Mouse (Mus musculus): Measurements from ENCODE around the gene Prkcd. TPM values are rescaled to one million over a fixed set of nuclear protein-coding genes. Genes with fewer than 3 reads are reported as not detected.

The Prkcd gene
- polyA plus RNA-seq, 2 experiments from 2014 or later = 29.4 to 30.1 TPM

DNA sequence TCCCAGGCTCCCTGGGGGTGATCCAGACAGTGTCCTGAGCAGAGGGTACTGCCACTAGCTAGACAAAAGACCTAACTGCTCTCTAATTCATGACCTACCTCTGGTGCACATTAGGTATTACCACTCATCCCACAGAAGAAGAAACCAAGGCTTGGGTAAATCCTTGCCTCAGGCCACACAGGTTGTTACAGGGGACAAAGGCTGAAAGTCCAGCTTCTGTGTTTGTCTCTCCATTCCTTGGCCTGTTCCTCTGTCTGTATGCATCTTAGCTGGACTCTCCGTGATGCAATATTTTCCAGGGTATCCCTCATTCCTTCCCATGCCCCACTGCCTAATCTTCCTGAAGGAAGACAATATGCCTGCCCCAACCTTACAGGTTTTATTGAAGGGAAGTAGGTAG is 8.4 kb upstream of the Prkcd start:
- no peak for ATAC-seq

DNA sequence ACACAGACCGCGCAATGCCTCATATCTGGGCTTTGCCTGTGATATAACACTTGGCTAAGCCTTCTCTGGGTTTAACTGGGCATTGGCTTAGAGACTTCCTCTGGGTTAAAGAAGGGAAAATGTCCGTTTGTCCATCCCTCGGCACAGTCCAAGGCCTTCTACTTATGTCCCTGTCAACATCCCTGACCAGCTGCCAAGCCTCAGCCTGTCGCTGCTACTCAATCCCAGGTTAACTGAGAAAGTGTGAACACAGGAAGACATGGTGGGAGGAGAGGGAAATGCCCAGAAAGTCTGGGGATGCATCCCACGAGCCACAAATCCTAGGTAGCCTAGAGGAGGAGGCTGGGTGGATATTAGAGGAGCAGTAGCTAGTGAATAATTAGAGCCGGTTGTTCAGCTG is 7.7 kb upstream of the Prkcd start:
- no peak for ATAC-seq

DNA sequence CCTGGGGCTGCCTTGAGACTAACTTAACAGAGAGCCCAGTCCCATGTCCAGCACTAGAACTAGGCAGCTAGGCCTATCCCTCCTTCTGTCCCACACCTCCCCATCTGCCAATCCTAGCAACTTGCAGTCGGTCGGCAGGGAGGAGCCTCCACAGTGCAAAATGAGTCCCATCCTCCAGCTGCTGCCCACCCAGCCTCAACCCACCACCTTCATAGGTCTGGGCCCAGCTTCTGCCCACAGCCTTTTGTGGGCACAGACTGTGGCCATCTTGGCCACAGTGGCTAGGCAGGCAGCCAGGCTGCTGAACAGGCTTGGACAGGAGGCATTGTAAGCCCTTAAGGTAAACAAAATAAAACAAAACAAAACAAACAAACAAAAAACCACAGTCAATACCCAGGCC is 5.8 kb upstream of the Prkcd start:
- ATAC-seq = no peak

DNA sequence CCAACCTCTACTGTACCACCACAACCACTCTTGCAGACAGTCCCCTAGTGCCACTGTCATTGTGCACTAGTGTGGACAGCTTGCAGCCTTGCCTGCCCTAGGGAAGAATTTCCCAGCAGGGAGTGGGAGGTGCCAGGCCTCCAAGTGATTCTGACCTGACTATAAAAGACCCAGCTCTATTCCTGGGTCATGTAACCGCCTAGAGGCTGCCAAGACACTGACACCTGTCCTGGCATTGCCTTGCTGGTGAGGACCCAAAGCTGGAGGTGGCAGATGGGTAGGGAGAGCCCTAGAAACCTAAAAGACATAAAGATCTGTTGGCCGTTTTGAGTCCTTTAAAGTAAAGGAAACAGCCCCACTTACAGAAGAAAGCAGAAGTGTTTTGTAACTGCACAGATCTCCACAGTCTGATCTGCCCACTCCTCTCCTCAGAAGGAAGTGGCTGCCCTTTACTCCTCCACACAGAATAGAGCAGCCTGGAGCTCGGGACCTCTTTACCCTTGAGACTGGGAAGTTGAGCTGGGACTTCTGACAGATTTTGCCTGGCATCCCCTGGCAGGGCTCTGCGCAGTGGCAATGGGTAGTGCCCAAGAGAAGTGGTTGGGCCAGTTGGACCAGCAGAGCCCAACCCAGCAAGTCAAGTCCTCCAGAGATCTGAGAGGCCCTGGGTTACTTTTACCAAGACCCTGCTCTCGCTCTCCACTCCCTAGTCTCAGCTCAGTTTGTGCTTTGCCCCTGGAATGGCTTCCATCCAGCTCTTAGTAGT is 5.0 kb upstream of the Prkcd start:
- ATAC-seq = no peak

DNA sequence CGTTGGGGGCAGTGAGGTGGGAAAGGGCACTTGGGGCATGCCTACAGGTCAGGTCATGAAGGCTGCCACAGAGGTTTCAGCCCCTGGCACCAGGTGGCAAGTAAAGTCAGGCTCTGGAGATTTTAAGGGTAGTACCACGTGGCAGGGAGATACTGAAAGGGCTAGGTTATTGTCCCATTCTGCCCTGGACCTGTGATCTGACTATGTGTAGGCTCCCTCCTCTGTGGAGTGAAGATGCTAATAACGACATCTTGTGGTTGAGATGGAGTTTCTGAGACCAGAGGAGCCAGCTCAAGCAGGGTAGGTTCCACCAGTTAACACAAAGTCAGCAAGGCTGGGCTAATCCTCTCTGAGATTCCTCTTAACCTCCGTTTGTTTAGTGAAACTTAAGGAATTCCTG is 3.8 kb upstream of the Prkcd start:
- no peak for ATAC-seq

DNA sequence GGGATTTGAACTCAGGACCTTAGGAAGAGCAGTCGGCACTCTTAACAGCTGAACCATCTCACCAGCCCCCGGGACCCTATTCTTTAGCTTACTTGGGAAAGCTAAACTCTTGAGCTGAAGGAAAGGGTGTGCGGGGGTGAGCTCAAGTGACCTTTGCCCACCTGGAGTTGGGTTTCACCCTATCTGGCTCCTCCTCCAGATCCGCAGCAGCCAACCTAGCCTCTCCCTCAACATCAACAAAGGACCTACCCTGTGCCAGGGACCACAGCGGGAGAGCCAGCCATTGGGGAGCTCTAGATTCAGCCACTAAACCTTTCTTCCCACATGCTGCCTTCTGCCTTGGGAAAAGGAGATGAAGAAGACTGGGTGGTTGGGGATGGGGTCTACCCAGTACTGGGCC is 2.2 kb upstream of the Prkcd start:
- ATAC-seq = no peak

DNA sequence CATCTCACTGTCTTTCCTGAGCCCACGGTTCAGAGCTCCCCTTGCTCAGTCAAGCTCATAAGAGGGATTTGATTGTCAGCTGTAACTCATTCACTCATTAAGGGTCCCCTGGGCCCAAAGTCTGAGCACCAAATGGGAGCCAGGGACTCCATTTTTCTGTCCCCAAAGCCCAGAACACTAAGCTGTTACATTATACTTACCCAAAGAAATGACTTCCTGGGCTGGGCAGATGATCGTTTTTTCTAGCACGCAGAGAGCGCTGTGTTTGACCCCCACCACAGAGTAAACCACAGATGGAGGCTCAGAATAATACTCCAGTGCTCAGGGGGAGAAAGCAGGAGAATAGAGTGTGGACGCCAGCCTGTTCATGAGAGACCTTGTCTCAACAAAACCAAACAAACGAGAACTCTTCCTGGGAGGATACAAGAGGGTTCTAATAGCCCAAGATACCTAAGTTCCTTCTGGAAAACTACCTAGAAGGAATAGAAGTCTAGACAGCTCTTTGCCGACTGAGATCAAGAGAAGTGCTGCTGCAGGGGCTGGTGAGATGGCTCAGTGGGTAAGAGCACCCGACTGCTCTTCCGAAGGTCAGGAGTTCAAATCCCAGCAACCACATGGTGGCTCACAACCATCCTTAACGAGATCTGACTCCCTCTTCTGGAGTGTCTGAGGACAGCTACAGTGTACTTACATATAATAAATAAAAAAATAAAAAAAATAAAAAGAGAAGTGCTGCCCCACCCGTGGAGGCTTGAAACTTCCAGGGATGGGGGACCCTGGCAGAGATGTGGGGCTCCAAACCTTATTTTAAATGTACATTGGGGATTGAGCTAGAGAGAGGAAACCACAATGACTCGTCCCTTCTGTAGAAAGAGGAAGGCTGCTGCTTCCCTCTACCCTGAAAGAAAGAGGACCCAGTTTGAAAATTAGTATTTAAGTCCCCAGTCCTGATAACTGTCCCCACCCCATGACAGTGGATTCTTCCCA is 1.0 kb upstream of the Prkcd start:
- ATAC-seq = no peak

DNA sequence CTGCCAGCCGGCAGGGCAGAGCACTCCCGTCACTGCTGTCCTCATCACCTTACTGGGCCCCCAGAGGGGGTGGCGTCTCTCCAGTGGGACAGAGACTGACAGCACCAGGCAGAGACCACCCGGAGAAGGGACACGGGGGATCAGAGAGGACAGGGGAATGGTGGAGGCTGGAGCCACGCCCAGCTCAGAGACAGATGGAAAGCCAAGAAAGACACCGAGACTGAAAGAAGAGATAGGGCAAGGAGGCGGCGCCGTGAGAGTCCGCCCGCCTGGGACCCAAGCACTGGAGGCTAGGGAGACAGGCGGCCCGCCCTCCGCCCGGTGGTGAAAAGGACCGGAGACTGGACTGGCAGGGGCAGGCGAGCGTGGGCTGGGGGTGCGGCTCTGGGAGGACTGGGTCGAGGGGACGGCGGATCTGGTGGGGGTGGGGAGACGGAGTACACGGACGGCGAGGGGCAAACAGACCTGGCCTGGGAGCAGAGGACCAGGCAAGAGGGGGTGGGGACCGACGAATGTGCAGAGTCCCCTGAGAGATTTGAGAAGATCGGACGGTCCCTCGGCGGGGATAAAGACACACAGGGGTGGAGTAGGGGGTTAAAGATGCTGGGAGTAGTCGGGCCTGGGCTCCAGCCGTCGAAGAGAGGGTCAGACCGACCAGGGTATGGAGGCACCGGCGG is 741 bp downstream of the Prkcd start:
- peak; percentile 20 for ATAC-seq

DNA sequence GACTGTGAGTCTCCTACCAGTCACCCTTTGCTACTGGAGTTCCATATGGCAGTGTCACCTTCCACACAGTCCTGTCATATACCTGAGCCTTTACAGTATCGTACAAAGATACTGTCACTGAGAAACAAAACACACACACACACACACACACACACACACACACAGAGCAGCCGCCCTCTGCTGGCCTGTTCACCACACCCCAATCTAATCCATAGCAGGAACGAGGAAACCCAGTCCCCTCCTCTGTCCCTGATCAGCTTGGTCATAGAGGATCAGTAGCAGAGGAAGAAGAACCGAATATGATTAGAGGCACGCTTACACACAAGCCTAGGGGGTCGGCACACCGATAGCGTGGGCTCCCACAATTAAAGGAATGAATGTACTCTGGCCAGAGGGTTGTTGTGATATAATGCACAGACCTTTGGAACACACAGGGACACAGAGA is 1.7 kb downstream of the Prkcd start:
- ATAC-seq = no peak

DNA sequence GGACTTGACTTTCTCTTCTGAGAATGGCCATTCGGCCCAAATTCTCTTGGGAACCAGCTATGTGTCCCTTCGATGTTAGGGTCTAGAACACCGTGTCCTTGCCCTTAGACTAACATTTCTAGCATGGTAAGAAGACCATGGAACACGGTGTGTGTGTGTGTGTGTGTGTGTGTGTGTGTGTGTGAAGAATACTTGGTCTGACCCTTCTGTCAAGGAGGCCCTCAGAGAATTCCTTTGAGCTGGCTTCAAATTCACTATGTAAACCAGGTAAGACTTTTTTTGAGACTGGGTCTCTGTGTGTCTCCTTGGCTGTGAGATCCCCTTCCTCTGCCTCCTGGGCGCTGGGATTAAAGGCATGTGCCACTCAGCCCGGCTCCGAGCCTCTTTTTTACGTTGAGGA is 3.5 kb downstream of the Prkcd start:
- ATAC-seq = no peak

DNA sequence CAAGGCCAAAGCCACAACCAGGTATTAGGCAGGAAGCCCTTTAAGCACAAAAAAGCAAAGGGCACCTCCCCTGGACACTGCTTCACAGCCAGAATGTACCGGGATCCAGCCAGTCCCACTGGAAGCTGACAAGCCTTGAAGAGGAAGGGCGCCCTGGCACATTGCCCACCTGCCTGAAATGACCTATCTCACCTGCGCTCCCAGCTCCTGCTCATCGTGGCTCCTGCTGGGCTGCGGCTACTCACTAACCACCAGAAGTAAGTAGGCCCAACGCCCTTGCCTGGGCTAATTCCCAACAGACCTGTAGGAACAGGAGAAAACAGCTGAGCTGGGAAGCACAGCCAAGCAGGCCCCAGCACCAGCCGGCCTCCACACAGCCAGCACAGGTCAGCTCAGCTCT is 3.9 kb downstream of the Prkcd start:
- no peak for ATAC-seq

DNA sequence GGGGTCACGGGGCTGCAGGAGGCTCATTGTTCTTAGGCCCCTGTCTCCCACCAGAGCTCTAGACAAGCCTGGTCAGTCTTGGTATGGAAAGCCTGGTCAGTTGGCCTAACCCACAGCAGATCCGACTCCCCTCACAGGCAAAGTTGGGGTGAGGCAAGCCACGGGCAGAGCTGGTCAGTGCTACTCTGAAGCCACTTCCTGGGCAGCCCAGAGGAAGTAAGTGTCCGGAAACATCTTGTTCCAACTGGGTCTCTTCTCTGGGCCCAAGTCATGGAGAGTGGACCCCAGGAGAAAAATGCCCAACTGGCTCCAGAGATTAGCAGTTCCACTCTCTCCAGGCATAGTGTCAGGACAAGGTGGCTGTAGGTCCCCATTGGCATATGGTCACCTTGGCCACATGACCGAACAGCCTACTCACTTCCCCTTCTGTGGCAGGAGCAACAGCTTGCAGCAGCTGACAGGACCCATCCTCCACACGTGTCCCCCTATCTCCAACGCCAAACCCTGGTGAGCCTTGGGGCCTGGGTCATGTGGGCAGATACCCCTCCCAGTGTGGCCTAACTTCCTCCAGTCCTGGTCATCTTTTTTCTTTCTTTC is 5.9 kb downstream of the Prkcd start:
- no peak for ATAC-seq

DNA sequence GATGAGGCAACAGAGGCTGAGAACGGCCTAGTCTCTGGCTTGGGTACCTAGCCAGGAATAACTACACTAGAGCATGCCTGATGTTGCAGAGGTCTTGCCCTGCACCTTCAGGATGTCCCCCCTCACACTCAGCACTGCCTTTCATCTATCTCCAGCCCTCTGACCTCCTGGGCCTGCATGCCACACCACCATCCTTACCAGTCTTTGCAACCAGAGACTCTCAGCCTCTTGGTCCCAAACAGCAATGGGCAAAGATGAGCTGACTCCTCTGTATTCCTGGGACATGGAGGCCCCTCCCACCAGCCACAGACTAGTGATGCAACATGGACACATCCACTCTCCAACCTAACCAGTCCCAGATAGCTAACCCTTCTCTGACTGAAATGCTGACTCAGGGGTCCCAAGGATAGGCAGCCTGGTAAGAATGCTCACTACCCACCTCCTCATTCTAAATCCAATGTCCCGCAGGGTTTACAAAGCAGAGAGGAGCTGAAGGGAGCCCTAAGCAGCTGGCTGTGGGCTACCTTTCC is 7.2 kb downstream of the Prkcd start:
- ATAC-seq = no peak

DNA sequence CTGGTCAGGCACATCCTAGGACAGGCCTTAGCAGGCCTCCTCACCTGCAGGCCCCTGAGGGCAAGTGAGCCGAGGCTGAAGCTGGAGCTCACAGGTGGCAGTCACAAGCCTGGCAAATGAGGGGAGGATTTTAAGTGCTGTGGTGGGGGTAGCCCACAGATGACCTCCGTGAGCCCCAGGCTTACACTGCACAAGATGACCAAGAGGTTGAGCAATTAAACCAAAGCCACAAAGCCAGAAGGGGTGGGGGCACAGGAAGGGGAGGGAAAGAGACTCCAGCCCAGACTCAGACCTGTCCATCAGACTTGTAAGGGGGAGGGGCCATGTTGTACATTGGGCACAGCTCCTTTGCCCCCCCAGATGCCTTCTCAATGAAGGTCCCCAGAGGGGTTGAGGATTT is 9.3 kb downstream of the Prkcd start:
- ATAC-seq = no peak

DNA sequence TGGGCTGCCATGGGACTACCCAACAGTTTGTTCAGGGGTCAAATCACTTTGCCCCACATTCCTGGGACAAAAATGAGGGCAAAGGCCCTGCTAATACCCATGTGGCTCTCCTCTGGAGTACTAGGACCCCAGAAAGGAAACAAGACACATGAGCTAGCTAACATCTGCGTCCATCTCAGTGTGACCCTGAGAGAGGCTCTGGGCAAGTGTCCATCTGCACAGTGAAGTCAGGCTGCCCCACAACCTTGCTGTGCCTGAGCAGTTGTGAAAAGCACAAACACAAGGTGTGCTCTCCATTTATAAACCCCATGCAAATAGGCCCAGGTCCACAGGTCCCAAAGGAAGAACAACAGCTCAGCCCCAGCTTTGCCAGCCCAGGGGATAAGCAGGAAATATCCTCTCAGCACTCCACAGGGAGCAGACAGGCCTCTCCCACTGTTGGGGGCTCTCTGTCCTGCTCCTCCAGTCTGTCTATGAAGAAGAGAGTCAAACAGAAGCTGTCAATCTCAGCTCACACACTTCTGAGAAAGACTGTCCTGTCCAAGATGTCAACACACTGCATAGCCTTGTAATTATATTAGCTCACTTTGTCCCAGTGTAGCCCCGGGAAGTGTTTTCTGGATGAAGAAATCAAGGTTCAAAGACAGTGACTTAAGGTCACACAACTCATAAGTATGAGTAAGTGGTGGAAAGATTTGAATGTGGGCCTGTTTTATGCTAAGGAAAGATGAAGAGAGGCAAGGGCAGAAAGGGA is 12.9 kb downstream of the Prkcd start:
- ATAC-seq = no peak

DNA sequence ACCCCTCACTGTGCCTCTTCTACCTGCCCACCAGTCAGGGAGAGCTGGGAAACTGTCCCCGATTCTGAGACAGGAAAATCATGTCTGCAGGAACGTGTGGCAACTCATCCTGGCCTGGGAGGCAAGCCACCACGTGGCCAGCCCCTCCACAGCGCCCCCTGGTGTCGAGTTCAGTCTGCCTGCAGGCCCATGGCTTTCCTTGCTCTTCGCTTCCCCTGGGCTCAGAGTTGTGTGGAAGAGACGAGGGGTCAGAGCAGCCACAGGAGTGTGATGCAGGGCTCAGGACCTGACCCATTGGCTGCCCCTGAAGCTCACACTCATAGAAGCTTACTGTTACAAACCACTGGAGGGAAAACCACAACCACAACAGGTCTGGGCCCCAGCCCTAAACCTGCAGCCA is 13.5 kb downstream of the Prkcd start:
- ATAC-seq = peak; percentile 59

DNA sequence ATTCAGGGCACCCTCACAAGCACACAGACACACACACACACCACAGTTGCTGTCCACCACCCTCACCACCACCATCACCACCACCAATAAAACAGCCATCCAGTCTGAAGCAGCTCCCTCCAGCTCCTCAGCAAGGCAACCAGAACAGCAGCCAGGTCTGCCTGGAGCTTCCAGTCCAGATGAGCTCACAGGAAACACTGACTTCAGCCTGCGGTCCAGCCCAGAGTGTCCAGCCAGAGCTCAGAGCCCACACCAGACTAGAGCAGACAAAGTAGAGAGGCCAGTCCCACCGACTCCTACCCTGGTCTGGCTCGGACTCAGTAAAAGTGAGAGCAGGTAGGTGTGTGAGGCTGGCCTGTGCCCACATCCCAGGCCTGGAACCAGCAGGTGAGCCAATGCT is 15.1 kb downstream of the Prkcd start:
- no peak for ATAC-seq

DNA sequence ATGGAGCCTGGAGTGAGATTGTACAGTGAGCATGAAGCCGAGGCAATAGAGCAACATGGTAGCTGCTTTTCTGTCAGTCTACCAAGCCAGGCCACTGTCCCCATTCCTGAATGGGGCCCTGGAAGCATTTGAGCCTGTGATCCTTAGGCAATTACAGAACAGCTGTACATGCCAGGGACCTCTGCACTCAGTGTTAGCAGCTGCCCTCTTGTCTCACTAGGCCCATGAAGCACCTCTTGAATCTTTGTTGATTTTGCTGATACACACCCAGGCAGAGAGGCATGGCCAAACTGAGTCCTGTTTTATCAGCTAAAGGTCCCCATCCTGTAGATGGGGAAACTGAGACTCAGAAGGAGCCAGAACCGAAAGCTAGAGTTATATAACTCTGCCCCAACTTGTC is 15.7 kb downstream of the Prkcd start:
- no peak for ATAC-seq

DNA sequence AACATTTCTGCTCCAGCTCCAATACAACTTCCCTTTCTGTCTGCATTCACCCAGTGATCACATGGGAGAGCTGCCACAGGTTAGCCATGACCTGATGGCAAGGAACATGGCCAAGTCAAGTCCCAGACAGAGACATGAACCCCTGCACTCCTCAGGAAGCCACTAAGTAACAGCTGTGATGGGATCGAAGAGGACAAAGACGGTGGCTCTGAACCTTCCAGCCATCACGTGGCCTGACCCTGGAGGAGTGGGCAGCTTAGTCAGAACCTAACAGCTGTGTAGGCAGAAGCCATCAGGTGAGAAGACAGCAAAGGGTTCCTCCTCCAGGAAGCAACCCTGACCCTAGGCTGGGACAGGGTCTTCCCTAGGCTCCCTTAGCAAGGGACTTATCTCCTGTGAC is 16.5 kb downstream of the Prkcd start:
- no peak for ATAC-seq

DNA sequence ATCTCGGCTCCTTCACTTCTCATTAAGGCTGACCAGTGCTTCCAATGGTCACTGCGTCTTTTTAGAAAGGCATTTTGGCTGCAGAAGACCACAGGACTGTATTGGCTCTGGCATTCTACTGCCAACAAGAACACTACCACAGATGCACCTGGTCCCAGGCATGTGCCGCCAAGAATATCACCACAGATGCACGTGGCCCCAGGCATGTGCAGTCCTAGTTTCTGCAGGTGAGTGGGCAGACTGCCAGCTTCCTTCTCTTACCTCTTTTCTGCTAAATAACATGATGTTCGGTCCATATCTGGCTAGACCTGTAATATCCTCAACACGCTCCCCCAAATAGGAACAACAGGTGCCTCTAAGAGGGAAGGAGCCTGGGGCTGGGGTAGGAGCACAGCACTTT is 17.8 kb downstream of the Prkcd start:
- no peak for ATAC-seq

DNA sequence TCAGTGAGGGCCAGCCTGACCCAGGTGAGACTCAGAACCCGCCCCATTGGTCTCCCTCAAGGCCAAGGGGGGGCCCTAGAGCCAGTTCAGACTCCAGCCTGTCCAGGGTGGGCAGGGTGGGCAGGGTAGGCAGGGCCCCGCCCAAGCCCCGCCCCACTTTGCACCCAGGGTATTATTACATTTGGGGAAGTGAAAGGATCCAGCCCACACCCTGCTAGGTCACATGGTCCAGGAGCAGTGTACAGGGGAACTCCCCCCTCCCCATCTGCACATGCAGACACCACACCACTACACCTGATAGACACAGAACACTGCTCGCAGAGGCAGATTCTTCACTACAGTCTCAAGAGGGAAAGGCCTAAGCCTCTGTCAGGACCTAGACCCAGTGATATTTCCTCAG is 18.3 kb downstream of the Prkcd start:
- no peak for ATAC-seq

DNA sequence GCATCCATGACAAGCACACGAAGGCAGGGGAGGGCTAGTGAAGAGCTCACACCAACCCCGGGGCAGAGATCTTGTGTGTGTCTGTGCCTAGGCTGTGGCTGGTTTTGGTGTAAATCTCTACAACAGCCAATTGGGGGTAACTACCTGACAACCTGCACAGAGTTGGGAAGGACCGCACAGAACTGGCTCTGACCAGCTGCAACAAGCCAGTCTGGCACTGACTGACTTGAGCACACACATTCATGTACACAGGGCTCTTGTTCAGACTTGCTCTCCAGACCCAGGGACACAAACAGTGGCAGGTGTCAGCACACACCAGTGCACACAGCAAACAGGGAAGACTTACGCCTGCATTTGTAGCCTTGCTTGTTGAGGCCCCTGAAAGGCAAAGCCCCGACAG is 19.2 kb downstream of the Prkcd start:
- no peak for ATAC-seq

Measured in activated CD4-positive, CD25-positive, alpha-beta regulatory T cell, adult 4 months (primary cell).